Mouse (Mus musculus): Measurements from ENCODE around the gene Trmt10a.

The Trmt10a gene

DNA sequence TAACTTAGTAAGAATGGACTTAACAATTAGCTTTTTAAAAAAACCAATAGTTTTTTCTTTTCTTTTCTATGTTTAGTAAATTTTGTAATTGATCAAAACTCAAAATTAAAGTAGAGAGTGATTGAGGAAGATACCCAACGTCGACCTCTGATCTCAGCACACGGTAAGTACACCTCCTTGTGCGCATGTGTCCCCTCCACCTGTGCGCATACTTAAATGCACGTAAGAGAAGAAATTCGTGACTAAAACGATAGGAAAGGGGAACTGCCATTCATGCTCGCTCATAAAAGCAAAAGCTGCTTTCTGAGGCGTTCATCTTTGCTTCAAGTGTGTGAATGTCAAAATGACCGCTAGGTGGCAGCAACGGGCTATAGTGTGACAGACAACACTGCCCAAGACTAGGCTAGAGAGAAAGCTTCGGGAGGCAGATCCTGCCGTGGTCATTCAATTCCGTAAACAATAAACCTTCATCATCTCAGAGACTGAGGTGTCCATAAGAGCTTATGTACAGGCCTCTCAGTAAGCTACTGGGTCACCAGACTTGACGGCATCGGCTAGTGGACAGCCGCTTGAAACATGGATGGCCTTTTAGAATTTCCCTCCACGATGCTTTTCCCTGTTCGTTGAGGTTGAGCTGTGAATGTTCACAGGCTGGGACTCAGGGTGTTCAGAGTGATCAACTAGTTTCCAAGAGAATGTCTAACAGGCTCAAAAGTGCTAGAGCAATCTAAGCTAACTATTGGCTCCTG is 54.9 kb downstream of the Trmt10a start:
- DNase-seq: peak; percentile 93

DNA sequence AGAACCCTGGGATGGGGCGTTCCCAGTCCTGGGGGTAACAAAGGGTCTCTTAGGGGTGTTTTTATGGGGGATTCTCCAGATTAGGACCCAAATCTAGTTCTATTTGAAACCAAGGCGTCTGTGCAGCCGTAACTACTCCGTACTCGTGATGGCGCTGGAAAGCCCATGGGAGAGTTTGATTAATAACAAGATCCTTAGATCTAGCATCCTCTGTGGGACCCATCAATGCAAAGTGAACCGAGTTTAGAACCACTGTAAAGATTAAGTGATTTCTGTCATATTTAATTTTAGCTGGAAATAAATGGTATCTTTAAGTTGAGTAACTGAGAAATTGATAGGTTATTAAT is 55.4 kb downstream of the Trmt10a start:
- no peak for DNase-seq

DNA sequence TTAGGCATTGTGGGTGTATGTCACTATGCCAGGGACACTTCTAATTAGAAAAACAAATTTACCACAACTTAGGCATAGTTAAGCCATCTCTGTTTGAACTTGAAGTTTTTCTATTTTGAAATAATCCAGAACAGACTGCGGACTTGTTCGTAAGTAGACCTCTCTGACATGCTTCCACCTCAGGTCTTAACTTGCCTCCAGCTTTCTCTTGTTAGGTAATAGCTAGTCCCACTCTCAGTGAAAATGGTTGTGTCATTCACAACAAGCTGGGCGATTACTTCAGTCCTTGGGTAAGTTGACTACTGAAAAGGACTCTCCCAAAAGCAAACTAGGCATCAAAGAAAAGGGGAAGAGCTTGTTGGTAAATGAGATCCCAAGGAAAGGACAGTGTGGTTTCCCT is 65.6 kb downstream of the Trmt10a start:
- DNase-seq: no peak

All from retina, postnatal 1 day (tissue).